Mouse (Mus musculus): ENCODE results near the gene Rae1. TPM values are rescaled to one million over a fixed set of nuclear protein-coding genes. Genes with fewer than 3 reads are reported as not detected.

Rae1 gene
- polyA plus RNA-seq, 1 experiment from 2014 or later = 143 TPM

- Histone ChIP-seq H3K27me3 (replicated peaks; ENCODE audit: control insufficient read depth, insufficient read depth, low read length) (no peaks in the 10 kb centered on the region), H3K27ac (ENCODE audit: low read depth) (no peak overlapping the region), H3K9ac (ENCODE audit: low read length) (no peak overlapping the region), H3K4me2 (ENCODE audit: low read length) (no peak overlapping the region), H3K4me1 (replicated peaks; ENCODE audit: control insufficient read depth, insufficient read depth, low read length) (no peaks in the 10 kb centered on the region), H3K9me3 (ENCODE audit: control insufficient read depth, low read length) (no peaks in the 10 kb centered on the region), H3K4me3 (ENCODE audit: low read depth, low read length) (no peak overlapping the region), H3K36me3 (ENCODE audit: control insufficient read depth, insufficient read depth, low read length) (no peaks in the 10 kb centered on the region)
- DNase-seq (ENCODE audit: low spot score) = no peak
- ATAC-seq (replicated peaks; ENCODE audit: low FRiP score, low TSS enrichment, low read depth) = no peak
- WGBS = 38% methylated on average over 1 of the region's 1 CpGs
Measured at GRCm38 (mm10) chr2:173063219-173063618, 63.3 kb downstream of the Rae1 start.

GRCm38 (mm10) chr2:173064864-173065263, 64.9 kb downstream of the Rae1 start:
- Histone ChIP-seq H3K4me2 (ENCODE audit: low read length) (no peak overlapping the region), H3K9me3 (ENCODE audit: control insufficient read depth, low read length) (no peaks in the 10 kb centered on the region), H3K9ac (ENCODE audit: low read length) (no peak overlapping the region), H3K4me1 (replicated peaks; ENCODE audit: control insufficient read depth, insufficient read depth, low read length) (no peaks in the 10 kb centered on the region), H3K27ac (ENCODE audit: low read depth) (no peak overlapping the region), H3K27me3 (replicated peaks; ENCODE audit: control insufficient read depth, insufficient read depth, low read length) (no peaks in the 10 kb centered on the region), H3K4me3 (ENCODE audit: low read depth, low read length) (no peak overlapping the region), H3K36me3 (ENCODE audit: control insufficient read depth, insufficient read depth, low read length) (no peaks in the 10 kb centered on the region)
- no peak for DNase-seq (ENCODE audit: low spot score)
- ATAC-seq (replicated peaks; ENCODE audit: low FRiP score, low TSS enrichment, low read depth) = no peak
- 87% methylated on average over 2 of the region's 2 CpGs for whole genome bisulfite sequencing

Other genes starting within 250 kb of the Rae1 start
- 18.0 and 20.8 TPM in 2 replicates for gene Bmp7, start 59.8 kb upstream of the Rae1 start, polyA plus RNA-seq (2014; fragmentation: Nextera tagmentation; extraction: Ambion mirVana)
- 0.04 TPM in 1 of 2 replicates, not detected in the other for gene Spo11, start 22.4 kb upstream of the Rae1 start, polyA plus RNA-seq (2014; fragmentation: Nextera tagmentation; extraction: Ambion mirVana)
- gene Rbm38, start 20.4 kb downstream of the Rae1 start, polyA plus RNA-seq (2014; fragmentation: Nextera tagmentation; extraction: Ambion mirVana) = 49.4 and 53.0 TPM in 2 replicates
- gene Ctcfl, start 119.4 kb downstream of the Rae1 start, polyA plus RNA-seq (2014; fragmentation: Nextera tagmentation; extraction: Ambion mirVana) = 0.12 and 0.16 TPM in 2 replicates
- gene Pck1, start 152.9 kb downstream of the Rae1 start, polyA plus RNA-seq (2014; fragmentation: Nextera tagmentation; extraction: Ambion mirVana) = 0.77 and 0.87 TPM in 2 replicates
- 0.65 and 0.90 TPM in 2 replicates for gene Zbp1, start 218.8 kb downstream of the Rae1 start, polyA plus RNA-seq (2014; fragmentation: Nextera tagmentation; extraction: Ambion mirVana)